In the genomic region with DNA sequence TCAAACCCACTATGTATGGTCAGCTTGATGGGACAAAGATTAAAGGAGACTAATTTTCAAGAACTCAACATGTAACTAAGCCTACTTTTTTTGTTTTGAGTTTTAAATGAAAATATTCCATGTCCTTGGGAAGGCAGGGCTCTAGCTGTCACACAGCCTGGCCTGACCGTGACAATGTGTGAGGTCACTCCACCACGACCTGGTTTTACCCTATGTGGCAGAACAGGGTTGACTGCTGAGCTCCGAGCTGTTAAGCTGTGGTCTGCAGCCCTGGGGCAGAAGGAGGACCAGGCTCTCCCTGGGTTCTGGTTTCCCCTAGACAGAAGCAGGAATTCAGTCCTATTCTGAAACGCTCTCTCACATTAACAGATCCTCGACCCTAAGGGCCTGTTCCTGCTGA, we compare ENCODE assay signal across 17 mouse cellular contexts. TPM values are rescaled to one million over a fixed set of nuclear protein-coding genes. Genes with fewer than 3 reads are reported as not detected.
A peak's percentile ranks its signal among the peaks of the same experiment; 100 is the strongest.
DNase-seq lines count a peak whose midpoint lies in the region; ATAC-seq and TF ChIP-seq lines count a peak whose summit lies in the region.
"Had no signal": no experiment of that assay in that cellular context is flagged by ENCODE, and none has a peak within 500 bp of the region (broad histone marks: within the 10 kb centered on the region; RNA-seq: fewer than 3 reads in every experiment).

No protein-coding gene starts in this region.

- H3K9me3 ChIP-seq in heart, embryonic 11.5 days (replicated peaks; ENCODE audit: control insufficient read depth, low read length): no peaks in the 10 kb centered on the region
- H3K9me3 ChIP-seq in liver, postnatal 0 days (ENCODE audit: low read length): no peaks in the 10 kb centered on the region
- H3K9me3 ChIP-seq: embryonic facial prominence, embryonic 10.5 days; G1E; limb, embryonic 12.5 days; midbrain, embryonic 15.5 days had no signal

- H3K4me1 ChIP-seq in heart, embryonic 11.5 days (ENCODE audit: control insufficient read depth, insufficient read depth, low read length): peaks cover 64% of the 10 kb centered on the region
- peaks cover 80% of the 10 kb centered on the region for H3K4me1 ChIP-seq in kidney, adult 2 months (ENCODE audit: control insufficient read depth, insufficient read depth, low read length)
- H3K4me1 ChIP-seq in liver, postnatal 0 days (ENCODE audit: insufficient read depth): peaks cover 18% of the 10 kb centered on the region

- no peak overlapping the region for H3K4me2 ChIP-seq in heart, embryonic 11.5 days
- H3K4me2 ChIP-seq in liver, postnatal 0 days (ENCODE audit: low read depth, low read length): no peak overlapping the region
- H3K4me2 ChIP-seq: limb, embryonic 12.5 days; midbrain, embryonic 15.5 days had no signal

- 51% methylated on average over 5 of the region's 5 CpGs for WGBS in heart, embryonic 11.5 days (ENCODE audit: insufficient replicate concordance)
- 25% methylated on average over 5 of the region's 5 CpGs for WGBS in kidney, adult 2 months
- 45% methylated on average over 5 of the region's 5 CpGs for WGBS in liver, postnatal 0 days (ENCODE audit: insufficient replicate concordance)

- H3K9ac ChIP-seq in heart, embryonic 11.5 days (ENCODE audit: low read depth, low read length): no peak overlapping the region
- H3K9ac ChIP-seq in liver, postnatal 0 days (replicated peaks): no peak overlapping the region
- H3K9ac ChIP-seq: limb, embryonic 12.5 days; midbrain, embryonic 15.5 days had no signal

- DNase-seq in heart, postnatal 4 days: no peak
- no peak for DNase-seq in kidney, adult 2 months
- DNase-seq in kidney, adult 18-20 months: no peak
- peak; percentile 27 for DNase-seq in adrenal gland, postnatal 25 days
- no peak for DNase-seq in liver, postnatal 0 days
- no peak for DNase-seq in lung, adult 18-20 months
- DNase-seq: gastrocnemius, adult 2 months; right cerebral cortex, adult 18-20 months; thymus, postnatal 4 days had no signal

- no peak for TF ChIP-seq CTCF in kidney, adult 2 months (conservative IDR thresholded peaks at IDR 0.05; ENCODE audit: insufficient read depth, insufficient read length, low read depth, low read length)
- no peak for TF ChIP-seq CTCF in liver, postnatal 0 days (IDR thresholded peaks at IDR 0.05; ENCODE audit: low read depth)

- TF ChIP-seq POLR2A in kidney, adult 2 months (IDR thresholded peaks at IDR 0.05; ENCODE audit: low read depth, low read length): no peak

- H3K27me3 ChIP-seq in heart, embryonic 11.5 days (ENCODE audit: control insufficient read depth, insufficient read depth, low read length): no peaks in the 10 kb centered on the region
- H3K27me3 ChIP-seq in kidney, adult 2 months (replicated peaks; ENCODE audit: control insufficient read depth, insufficient read depth, low read length): no peaks in the 10 kb centered on the region
- H3K27me3 ChIP-seq in liver, postnatal 0 days (ENCODE audit: insufficient read depth, low read length): no peaks in the 10 kb centered on the region
- H3K27me3 ChIP-seq: limb, embryonic 12.5 days; midbrain, embryonic 15.5 days had no signal

- no peaks in the 10 kb centered on the region for H3K36me3 ChIP-seq in heart, embryonic 11.5 days (ENCODE audit: control insufficient read depth, insufficient read depth, low read length)
- no peaks in the 10 kb centered on the region for H3K36me3 ChIP-seq in kidney, adult 2 months (ENCODE audit: control insufficient read depth, insufficient read depth, low read length)
- no peaks in the 10 kb centered on the region for H3K36me3 ChIP-seq in liver, postnatal 0 days (replicated peaks; ENCODE audit: insufficient read depth, low read length)
- H3K36me3 ChIP-seq: embryonic facial prominence, embryonic 10.5 days; limb, embryonic 12.5 days; midbrain, embryonic 15.5 days had no signal

- ATAC-seq in heart, embryonic 11.5 days (replicated peaks; ENCODE audit: insufficient number of reproducible peaks, low FRiP score, low TSS enrichment): no peak
- peak; percentile 54; the same call in 1 of the 2 replicates for ATAC-seq in liver, postnatal 0 days
- ATAC-seq: forebrain, embryonic 16.5 days; inflammation-experienced regulatory T-cells, adult 6 months; midbrain, embryonic 15.5 days had no signal

- no peak overlapping the region for H3K4me3 ChIP-seq in heart, embryonic 11.5 days (ENCODE audit: low read depth, low read length)
- no peak overlapping the region for H3K4me3 ChIP-seq in kidney, adult 2 months (ENCODE audit: insufficient read depth, low read depth, low read length)
- H3K4me3 ChIP-seq in liver, postnatal 0 days (ENCODE audit: low read depth, low read length): no peak overlapping the region
- H3K4me3 ChIP-seq: embryonic facial prominence, embryonic 10.5 days; erythroblast, embryonic 14.5 days; gastrocnemius, adult 2 months; limb, embryonic 12.5 days; midbrain, embryonic 15.5 days had no signal

- peak overlapping the region; percentile 31 for H3K27ac ChIP-seq in heart, embryonic 11.5 days (ENCODE audit: low read depth, low read length)
- peak overlapping the region; percentile 96 for H3K27ac ChIP-seq in kidney, adult 2 months (ENCODE audit: insufficient read depth, low read depth, low read length)
- no peak overlapping the region for H3K27ac ChIP-seq in liver, postnatal 0 days (ENCODE audit: low read depth)
- H3K27ac ChIP-seq: embryonic facial prominence, embryonic 10.5 days; gastrocnemius, adult 2 months; limb, embryonic 12.5 days; midbrain, embryonic 15.5 days had no signal

- no peak for TF ChIP-seq EP300 in liver, postnatal 0 days (IDR thresholded peaks at IDR 0.05; ENCODE audit: low read depth)

RNA-seq across cellular contexts. Expression of a gene that starts 14.8 kb away (rescaled TPM):
- polyA plus RNA-seq in heart, embryonic 11.5 days (2014; fragmentation: Nextera tagmentation; extraction: Ambion mirVana): 89.2 and 109 TPM in 2 replicates
- total RNA-seq in heart, postnatal 4 days (2021): 100 to 1,000 TPM; 103 to 104 TPM
- 129 and 152 TPM in 2 replicates for polyA plus RNA-seq in kidney, adult 2 months (2012; rRNA removed)
- 17.9 and 29.0 TPM in 2 replicates for total RNA-seq in adrenal gland, postnatal 25 days (2021)
- polyA plus RNA-seq in liver, postnatal 0 days (2015; fragmentation: Nextera tagmentation; extraction: Ambion mirVana): 32.0 and 34.8 TPM in 2 replicates
